Mouse (Mus musculus) liver, postnatal 0 days (tissue): ENCODE measurements around the gene Rho. TPM values are rescaled to one million over a fixed set of nuclear protein-coding genes. Genes with fewer than 3 reads are reported as not detected.

Source experiments
- ATAC-seq: fragments of 200-750 bp; cut with Nextera tagmentation; 2 replicates; pipeline ENCODE4 v1.8.0; 2017; ENCODE audit warnings: mild to moderate bottlenecking, moderate library complexity
- DNase-seq: peaks from one replicate; pipeline ENCODE4 v3.0.0-alpha.2; 2016
- H3K27ac ChIP-seq: fragments of 300-500 bp; sonication (generic); 2 replicates; pipeline ENCODE4 v1.5.1; 2014; ENCODE audit warnings: antibody characterized with exemption, moderate library complexity, mild to moderate bottlenecking, low read depth
- H3K27me3 ChIP-seq: fragments of 300-500 bp; sonication (generic); 2 replicates; pipeline ENCODE4 v1.6.1; 2014; ENCODE audit warnings: low read length, control low read depth, mixed read lengths; ENCODE audit not compliant: insufficient read depth
- H3K36me3 ChIP-seq: fragments of 300-500 bp; sonication (generic); replicated peaks from 2 replicates; pipeline ENCODE4 v1.6.1; 2014; ENCODE audit warnings: mild to moderate bottlenecking, control low read depth, low read length, moderate library complexity, mixed read lengths; ENCODE audit not compliant: insufficient read depth
- H3K4me1 ChIP-seq: fragments of 300-500 bp; sonication (generic); 2 replicates; pipeline ENCODE4 v1.6.1; 2014; ENCODE audit warnings: antibody characterized with exemption, mild to moderate bottlenecking, control low read depth; ENCODE audit not compliant: insufficient read depth
- H3K4me2 ChIP-seq: fragments of 300-500 bp; sonication (generic); 2 replicates; pipeline ENCODE4 v1.6.1; 2014; ENCODE audit warnings: low read depth, mild to moderate bottlenecking, low read length, moderate library complexity, mixed read lengths
- H3K4me3 ChIP-seq: fragments of 300-500 bp; sonication (generic); 2 replicates; pipeline ENCODE4 v1.5.1; 2014; ENCODE audit warnings: low read depth, low read length
- H3K9ac ChIP-seq: fragments of 300-500 bp; sonication (generic); replicated peaks from 2 replicates; pipeline ENCODE4 v1.6.1; 2014; ENCODE audit warnings: mild to moderate bottlenecking, moderate library complexity
- H3K9me3 ChIP-seq: fragments of 300-500 bp; sonication (generic); 2 replicates; pipeline ENCODE4 v1.6.1; 2016; ENCODE audit warnings: mild to moderate bottlenecking, control low read depth, low read length, mixed read lengths
- CTCF ChIP-seq: sonication (generic); IDR thresholded peaks from 2 replicates; pipeline ENCODE4 v1.5.1; 2016; ENCODE audit warnings: antibody characterized with exemption, low read depth
- EP300 ChIP-seq: IDR thresholded peaks from 2 replicates; pipeline ENCODE4 v1.6.1; 2016; ENCODE audit warnings: antibody characterized with exemption, low read depth, mild to moderate bottlenecking
- WGBS: fragments of 180-500 bp; shearing (Covaris S2); extraction: QIAGEN DNeasy Blood & Tissue Kit; methylation state at CpG from one replicate; pipeline ENCODE4 v1.1.7; 2014; ENCODE audit not compliant: insufficient replicate concordance; 5-methylcytosine and 5-hydroxymethylcytosine counted together
- polyA plus RNA-seq: library from polyadenylated mRNA; unstranded; fragments of >200 nt; fragmentation: Nextera tagmentation; extraction: Ambion mirVana; gene quantifications from 2 replicates; pipeline ENCODE4 v1.2.1, GENCODE M21; 2015

Rho gene
- polyA plus RNA-seq, 1 experiment from 2014 or later: not detected

DNA sequence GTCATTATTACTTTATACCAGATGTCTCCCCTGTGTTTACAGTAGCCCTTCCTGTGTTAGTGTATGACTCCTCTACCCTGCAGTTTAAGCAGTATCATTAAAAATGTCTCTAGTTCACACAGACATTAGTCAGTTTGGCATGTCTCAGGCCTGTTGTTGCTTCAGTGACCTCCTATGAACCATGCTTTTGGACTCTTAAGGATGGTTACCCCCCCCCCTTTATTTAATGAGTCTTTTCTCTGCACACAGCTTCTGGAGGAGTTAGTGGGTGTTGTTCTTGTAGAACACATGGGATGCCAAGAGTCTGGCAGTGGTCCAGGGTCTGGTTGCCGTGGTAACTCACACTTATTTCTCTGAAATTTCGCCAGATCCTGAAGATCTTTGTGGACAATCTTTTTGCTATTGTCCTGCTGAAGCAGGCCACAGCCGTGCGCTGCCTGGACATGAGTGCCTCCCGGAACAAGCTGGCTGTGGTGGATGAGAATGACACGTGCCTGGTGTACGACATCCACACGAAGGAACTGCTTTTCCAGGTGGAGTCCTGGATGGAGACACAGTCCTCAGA lies 40.0 kb upstream of the Rho start:
- Histone ChIP-seq H3K27ac (no peak overlapping the region), H3K4me3 (no peak overlapping the region), H3K4me2 (no peak overlapping the region), H3K27me3 (no peaks in the 10 kb centered on the region), H3K4me1 (peaks cover 6% of the 10 kb centered on the region), H3K9ac (no peak overlapping the region), H3K9me3 (no peaks in the 10 kb centered on the region), H3K36me3 (no peaks in the 10 kb centered on the region)
- ATAC-seq: no peak
- 76% methylated on average over 8 of the region's 8 CpGs for WGBS
- no peak for TF ChIP-seq EP300
- TF ChIP-seq CTCF: no peak
- no peak for DNase-seq

DNA sequence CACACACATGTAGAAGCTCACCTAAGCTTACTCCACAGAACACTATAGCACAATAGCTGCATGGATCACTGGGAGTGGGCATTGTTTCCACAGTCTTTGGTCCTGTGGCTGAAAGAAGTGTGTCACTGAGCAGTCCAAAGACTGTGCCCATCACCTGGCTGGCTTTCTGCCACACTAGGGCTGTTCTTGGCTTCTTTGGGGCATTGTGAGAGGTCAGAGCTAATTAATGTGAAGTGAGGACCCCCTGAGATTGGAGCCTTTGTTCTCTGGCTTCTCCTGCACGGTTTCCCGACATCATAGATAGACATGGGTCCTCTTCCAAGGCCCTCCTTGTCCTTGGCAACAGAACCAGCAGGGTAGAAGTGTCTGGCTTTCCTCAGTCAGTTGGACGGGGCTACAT lies 39.2 kb upstream of the Rho start:
- no peaks in the 10 kb centered on the region for H3K27me3 ChIP-seq
- H3K9ac ChIP-seq: no peak overlapping the region
- TF ChIP-seq CTCF (no peak), EP300 (no peak)
- no peak overlapping the region for H3K27ac ChIP-seq
- WGBS: 66% methylated on average over 3 of the region's 3 CpGs
- no peak overlapping the region for H3K4me2 ChIP-seq
- no peaks in the 10 kb centered on the region for H3K36me3 ChIP-seq
- H3K4me1 ChIP-seq: peaks cover 6% of the 10 kb centered on the region; the same call in 1 of the 2 replicates
- H3K9me3 ChIP-seq: no peaks in the 10 kb centered on the region
- no peak for ATAC-seq
- no peak overlapping the region for H3K4me3 ChIP-seq
- DNase-seq: no peak

DNA sequence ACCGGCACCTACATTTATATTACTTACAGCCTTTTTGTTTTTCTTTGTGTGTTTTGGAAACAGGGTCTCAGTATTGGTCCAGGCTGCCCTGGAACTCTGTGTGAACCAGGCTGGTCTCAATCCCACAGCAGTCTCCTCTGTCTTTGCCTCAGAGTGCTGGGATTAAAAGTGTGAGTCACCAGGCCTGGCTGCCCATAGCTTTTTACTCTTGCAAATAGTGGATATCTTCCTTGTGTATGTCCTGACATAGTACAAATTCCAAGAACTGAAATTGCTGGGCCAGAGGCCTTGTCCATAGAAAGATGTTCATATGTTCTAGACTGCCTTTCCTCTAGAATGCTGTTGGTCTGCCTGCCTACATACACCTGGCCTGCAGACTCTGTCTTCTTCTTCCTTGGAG lies 35.2 kb upstream of the Rho start:
- Histone ChIP-seq H3K27ac (no peak overlapping the region), H3K4me3 (no peak overlapping the region), H3K36me3 (no peaks in the 10 kb centered on the region), H3K9me3 (no peaks in the 10 kb centered on the region), H3K27me3 (no peaks in the 10 kb centered on the region), H3K4me2 (no peak overlapping the region), H3K4me1 (peaks cover 4% of the 10 kb centered on the region; the same call in 1 of the 2 replicates), H3K9ac (no peak overlapping the region)
- WGBS: 85% methylated on average over 1 of the region's 1 CpGs
- TF ChIP-seq EP300: no peak
- no peak for TF ChIP-seq CTCF
- DNase-seq (no peak), ATAC-seq (no peak)

DNA sequence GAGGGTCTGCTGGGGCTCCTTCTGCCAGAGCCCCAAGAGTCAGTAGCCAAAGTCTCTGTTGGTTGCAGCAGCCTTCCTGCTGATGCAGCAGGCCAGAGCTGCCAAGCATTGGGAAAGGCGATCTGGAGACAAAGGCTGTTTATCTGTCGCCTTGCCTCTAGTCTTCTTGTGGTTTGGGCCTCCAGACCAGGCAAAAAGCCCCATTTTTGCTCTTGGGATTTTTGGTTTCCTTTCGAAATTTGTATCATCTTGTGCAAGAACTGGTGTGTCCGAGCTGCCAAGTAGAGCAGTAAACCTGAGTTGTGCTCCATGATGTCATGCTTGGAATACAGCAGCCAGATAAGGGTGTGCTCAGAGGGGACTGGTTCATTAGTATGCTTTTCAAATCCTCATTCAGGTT lies 34.4 kb upstream of the Rho start:
- H3K9me3 ChIP-seq: no peaks in the 10 kb centered on the region
- no peak overlapping the region for H3K4me2 ChIP-seq
- WGBS: 33% methylated on average over 4 of the region's 4 CpGs
- ATAC-seq: no peak
- H3K9ac ChIP-seq: no peak overlapping the region
- H3K36me3 ChIP-seq: no peaks in the 10 kb centered on the region
- peaks cover 6% of the 10 kb centered on the region for H3K4me1 ChIP-seq
- no peak overlapping the region for H3K27ac ChIP-seq
- H3K27me3 ChIP-seq: no peaks in the 10 kb centered on the region
- DNase-seq: no peak
- TF ChIP-seq CTCF (no peak), EP300 (no peak)
- no peak overlapping the region for H3K4me3 ChIP-seq

DNA sequence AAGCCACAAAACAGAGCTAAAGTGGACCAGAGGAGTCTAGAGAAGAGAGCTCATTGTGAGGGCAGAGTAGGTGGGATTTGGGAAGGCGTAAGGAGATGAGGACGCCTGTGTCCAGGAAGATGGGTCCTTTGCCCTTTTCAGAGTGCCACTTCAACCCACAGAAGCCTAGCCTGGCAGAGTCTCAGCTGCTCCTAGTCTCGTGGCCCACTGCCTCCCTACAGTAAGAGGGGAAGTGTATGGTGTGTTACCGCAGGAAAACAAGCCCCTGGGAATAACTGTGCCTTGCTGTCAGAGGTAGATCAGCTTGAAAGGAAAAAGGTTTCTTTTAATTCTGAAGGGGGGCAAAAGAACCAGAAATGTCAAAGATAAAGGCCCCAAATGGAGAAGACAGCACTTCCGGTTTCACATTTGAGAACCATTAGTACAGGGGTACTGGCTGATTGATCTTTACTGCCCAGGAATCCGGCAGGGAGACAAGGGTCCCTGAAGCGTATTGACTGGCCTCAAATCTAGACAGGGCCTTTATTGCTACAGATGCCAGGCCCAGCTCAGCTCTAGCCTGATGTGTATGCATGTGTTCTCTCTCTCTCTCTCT lies 33.5 kb upstream of the Rho start:
- TF ChIP-seq CTCF: no peak
- no peak for TF ChIP-seq EP300
- Histone ChIP-seq H3K36me3 (no peaks in the 10 kb centered on the region), H3K27ac (no peak overlapping the region), H3K9ac (no peak overlapping the region), H3K4me1 (peaks cover 6% of the 10 kb centered on the region), H3K4me3 (no peak overlapping the region), H3K4me2 (no peak overlapping the region), H3K9me3 (no peaks in the 10 kb centered on the region), H3K27me3 (no peaks in the 10 kb centered on the region)
- 67% methylated on average over 7 of the region's 7 CpGs for WGBS
- ATAC-seq (no peak), DNase-seq (no peak)

DNA sequence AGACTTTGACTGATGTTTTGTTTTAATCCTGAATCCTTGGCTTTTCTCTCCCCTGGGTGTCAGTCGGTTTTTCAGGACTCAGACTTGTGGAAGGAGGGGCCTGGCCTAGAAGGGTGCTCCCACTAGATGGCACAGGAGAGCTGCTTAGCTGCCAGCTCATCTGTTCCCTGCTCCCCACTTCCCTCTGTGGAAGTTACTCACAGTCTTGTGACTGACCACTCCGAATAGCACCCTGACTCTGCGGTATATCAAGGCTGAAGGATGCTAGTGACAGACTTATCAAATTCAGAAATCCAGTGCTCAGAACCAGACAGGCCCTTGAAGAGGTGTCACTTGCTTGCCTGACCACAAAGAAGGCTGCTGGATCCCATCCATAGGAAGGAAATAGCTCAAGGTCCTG lies 30.5 kb upstream of the Rho start:
- Histone ChIP-seq H3K4me3 (no peak overlapping the region), H3K9ac (no peak overlapping the region), H3K27me3 (no peaks in the 10 kb centered on the region), H3K36me3 (no peaks in the 10 kb centered on the region), H3K9me3 (no peaks in the 10 kb centered on the region), H3K4me1 (peaks cover 6% of the 10 kb centered on the region), H3K4me2 (no peak overlapping the region), H3K27ac (peak overlapping the region; percentile 2; the same call in 1 of the 2 replicates)
- 11% methylated on average over 3 of the region's 3 CpGs for WGBS
- ATAC-seq: peak; percentile 61
- TF ChIP-seq CTCF: peak; percentile 89
- no peak for TF ChIP-seq EP300
- DNase-seq: peak; percentile 70
